Mouse (Mus musculus) hindbrain, embryonic 11.5 days (tissue): ENCODE measurements around the gene Mb21d2. TPM values are rescaled to one million over a fixed set of nuclear protein-coding genes. Genes with fewer than 3 reads are reported as not detected.

ENCODE experiments used
- ATAC-seq: fragments of 200-750 bp; cut with Nextera tagmentation; 2 replicates; pipeline ENCODE4 v1.8.0; 2017; ENCODE audit warnings: mild to moderate bottlenecking, moderate TSS enrichment, moderate library complexity; ENCODE audit not compliant: low FRiP score
- DNase-seq: peaks from one replicate; pipeline ENCODE4 v3.0.0-alpha.2; 2015; ENCODE audit warnings: low spot score
- H3K27ac ChIP-seq: fragments of 300-500 bp; sonication (generic); 2 replicates; pipeline ENCODE4 v1.5.1; 2014; ENCODE audit warnings: mild to moderate bottlenecking, low read depth, low read length
- H3K27me3 ChIP-seq: fragments of 300-500 bp; sonication (generic); 2 replicates; pipeline ENCODE4 v1.6.1; 2014; ENCODE audit warnings: mild to moderate bottlenecking, low read length, moderate library complexity, mixed read lengths; ENCODE audit not compliant: control insufficient read depth, insufficient read depth
- H3K36me3 ChIP-seq: fragments of 300-500 bp; sonication (generic); 2 replicates; pipeline ENCODE4 v1.6.1; 2014; ENCODE audit warnings: mild to moderate bottlenecking, low read length, moderate library complexity, mixed read lengths; ENCODE audit not compliant: control insufficient read depth, insufficient read depth
- H3K4me1 ChIP-seq: fragments of 300-500 bp; sonication (generic); replicated peaks from 2 replicates; pipeline ENCODE4 v1.6.1; 2014; ENCODE audit warnings: low read length, mixed read lengths; ENCODE audit not compliant: control insufficient read depth, insufficient read depth
- H3K4me2 ChIP-seq: fragments of 300-500 bp; sonication (generic); replicated peaks from 2 replicates; pipeline ENCODE4 v1.6.1; 2014; ENCODE audit warnings: mild to moderate bottlenecking, low read depth, low read length
- H3K4me3 ChIP-seq: fragments of 300-500 bp; sonication (generic); 2 replicates; pipeline ENCODE4 v1.5.1; 2014; ENCODE audit warnings: low read depth, low read length
- H3K9ac ChIP-seq: fragments of 300-500 bp; sonication (generic); 2 replicates; pipeline ENCODE4 v1.6.1; 2014; ENCODE audit warnings: low read depth, low read length
- H3K9me3 ChIP-seq: fragments of 300-500 bp; sonication (generic); 2 replicates; pipeline ENCODE4 v1.6.1; 2016; ENCODE audit warnings: low read length; ENCODE audit not compliant: control insufficient read depth
- WGBS: fragments of 180-500 bp; shearing (Covaris S2); extraction: QIAGEN DNeasy Blood & Tissue Kit; methylation state at CpG from one replicate; pipeline ENCODE4 v1.1.7; 2014; 5-methylcytosine and 5-hydroxymethylcytosine counted together
- polyA plus RNA-seq: library from polyadenylated mRNA; unstranded; fragments of >200 nt; fragmentation: Nextera tagmentation; extraction: Ambion mirVana; gene quantifications from 2 replicates; pipeline ENCODE4 v1.2.1, GENCODE M21; 2014

Gene Mb21d2
- polyA plus RNA-seq, 1 experiment from 2014 or later = 8.6 TPM

- ATAC-seq (no peak), DNase-seq (no peak)
- H3K4me1 ChIP-seq = no peaks in the 10 kb centered on the region
- no peak overlapping the region for H3K4me2 ChIP-seq
- H3K9me3 ChIP-seq = no peaks in the 10 kb centered on the region
- H3K36me3 ChIP-seq = no peaks in the 10 kb centered on the region
- H3K27me3 ChIP-seq = no peaks in the 10 kb centered on the region
- H3K4me3 ChIP-seq = no peak overlapping the region
- H3K9ac ChIP-seq = no peak overlapping the region
- no peak overlapping the region for H3K27ac ChIP-seq
- 78% methylated on average over 1 of the region's 1 CpGs for WGBS
These were observed 116.2 kb downstream of the Mb21d2 start for GRCm38 (mm10) chr16:28813290-28813689.

DNA sequence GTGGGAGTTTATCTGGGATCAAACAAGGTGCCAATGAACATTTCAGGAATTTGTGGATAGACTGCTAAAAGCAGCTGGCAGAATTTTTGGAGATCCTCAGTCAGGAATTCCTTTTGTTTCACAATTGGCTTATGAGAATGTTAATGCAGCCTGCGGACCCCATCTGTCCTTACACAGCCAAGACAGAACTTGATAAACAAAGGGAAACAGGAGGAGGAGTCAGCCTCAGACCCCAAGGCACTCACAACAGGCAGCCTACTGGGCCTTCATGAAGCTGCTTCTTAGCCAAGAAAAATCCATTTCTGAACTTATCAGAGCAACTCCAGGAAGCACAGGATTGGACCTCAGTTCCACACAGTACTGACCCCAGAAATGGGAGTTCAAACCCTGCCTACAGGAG is 120.4 kb downstream of the Mb21d2 start:
- Histone ChIP-seq H3K4me2 (no peak overlapping the region), H3K9ac (no peak overlapping the region), H3K9me3 (no peaks in the 10 kb centered on the region), H3K4me3 (no peak overlapping the region), H3K27ac (no peak overlapping the region), H3K27me3 (no peaks in the 10 kb centered on the region), H3K36me3 (no peaks in the 10 kb centered on the region), H3K4me1 (no peaks in the 10 kb centered on the region)
- ATAC-seq = 0 out of 2 replicates have a peak, but pooled peaks have one; percentile 47
- 20% methylated on average over 1 of the region's 1 CpGs for WGBS
- no peak for DNase-seq

- Histone ChIP-seq H3K4me1 (no peaks in the 10 kb centered on the region), H3K9ac (no peak overlapping the region), H3K27ac (no peak overlapping the region), H3K36me3 (no peaks in the 10 kb centered on the region), H3K9me3 (no peaks in the 10 kb centered on the region), H3K4me3 (no peak overlapping the region), H3K27me3 (no peaks in the 10 kb centered on the region), H3K4me2 (no peak overlapping the region)
- 4% methylated on average over 4 of the region's 4 CpGs for WGBS
- ATAC-seq = no peak
- peak; percentile 75 for DNase-seq
These were observed 136.4 kb downstream of the Mb21d2 start for GRCm38 (mm10) chr16:28793115-28793514.

Other genes with a start within 250 kb of the Mb21d2 start
- gene Fgf12, start 176.6 kb downstream of the Mb21d2 start, polyA plus RNA-seq = 5.3 and 6.7 TPM in 2 replicates